Mouse (Mus musculus) CH12.LX (cell line): ENCODE data around the gene Samd14.

ENCODE experiments used
- CTCF ChIP-seq, 2 experiments: IDR thresholded peaks in 1 of 2; conservative IDR thresholded peaks in 1 of 2; 2 replicates each; pipeline ENCODE4 v1.5.1; 2011 to 2012; ENCODE audit warnings: low read depth in 2 of 2, low read length in 2 of 2, improper control_type of control experiment in 1 of 2, inconsistent platforms in 1 of 2, mild to moderate bottlenecking in 1 of 2, moderate library complexity in 1 of 2
- EP300 ChIP-seq: IDR thresholded peaks from 2 replicates; pipeline ENCODE4 v1.6.1; 2011; ENCODE audit warnings: low read length, improper control_type of control experiment
- ETS1 ChIP-seq: conservative IDR thresholded peaks from 2 replicates; pipeline ENCODE4 v1.6.1; 2012; ENCODE audit warnings: low read depth, mild to moderate bottlenecking, inconsistent platforms, low read length, improper control_type of control experiment, moderate library complexity
- MAFK ChIP-seq: IDR thresholded peaks from 2 replicates; pipeline ENCODE4 v1.6.1; 2011; ENCODE audit warnings: low read length, improper control_type of control experiment; ENCODE audit not compliant: insufficient replicate concordance
- NRF1 ChIP-seq: IDR thresholded peaks from 2 replicates; pipeline ENCODE4 v1.6.1; 2014; ENCODE audit warnings: low read depth, mild to moderate bottlenecking, inconsistent platforms, low read length, improper control_type of control experiment, moderate library complexity
- POLR2A ChIP-seq: IDR thresholded peaks from 2 replicates; pipeline ENCODE4 v1.6.1; 2011; ENCODE audit warnings: low read depth, mild to moderate bottlenecking, improper control_type of control experiment, low read length
- SIN3A ChIP-seq: IDR thresholded peaks from 2 replicates; pipeline ENCODE4 v1.6.1; 2012; ENCODE audit warnings: low read length, improper control_type of control experiment, inconsistent platforms
- SMC3 ChIP-seq: IDR thresholded peaks from 2 replicates; pipeline ENCODE4 v1.6.1; 2011; ENCODE audit warnings: low read depth, low read length, improper control_type of control experiment
- ZC3H11A ChIP-seq: IDR thresholded peaks from 2 replicates; pipeline ENCODE4 v1.6.1; 2012; ENCODE audit warnings: low read depth, mild to moderate bottlenecking, inconsistent platforms, low read length, improper control_type of control experiment
- ZKSCAN1 ChIP-seq: IDR thresholded peaks from 2 replicates; pipeline ENCODE4 v1.6.1; 2012; ENCODE audit warnings: low read depth, inconsistent platforms, low read length, improper control_type of control experiment, borderline replicate concordance
- ZMIZ1 ChIP-seq: IDR thresholded peaks from 2 replicates; pipeline ENCODE4 v1.6.1; 2012; ENCODE audit warnings: low read depth, mild to moderate bottlenecking, inconsistent platforms, low read length, improper control_type of control experiment
- ZNF384 ChIP-seq: IDR thresholded peaks from 2 replicates; pipeline ENCODE4 v1.6.1; 2012; ENCODE audit warnings: low read depth, low read length, improper control_type of control experiment, inconsistent platforms

- TF ChIP-seq EP300: no peak
- TF ChIP-seq ZNF384: no peak
- TF ChIP-seq POLR2A: no peak
- no peak for TF ChIP-seq ZC3H11A
- TF ChIP-seq ZKSCAN1: no peak
- no peak for TF ChIP-seq CTCF (conservative IDR thresholded peaks at IDR 0.05 in 1 of 2, IDR thresholded peaks at IDR 0.05 in 1 of 2; ENCODE audit: low read depth in 2 of 2, low read length in 2 of 2)
- no peak for TF ChIP-seq MAFK
- TF ChIP-seq ZMIZ1: no peak
- no peak for TF ChIP-seq SMC3
- no peak for TF ChIP-seq ETS1
- no peak for TF ChIP-seq SIN3A
- no peak for TF ChIP-seq NRF1
Measured at GRCm38 (mm10) chr11:95043060-95043459, 33.4 kb downstream of the Samd14 start.
